Mouse (Mus musculus) brain, embryonic 14.5 days (tissue): ENCODE data around the gene Smim23.

Experiments
- CTCF ChIP-seq: fragments of 200-500 bp; IDR thresholded peaks from 2 replicates; pipeline ENCODE4 v1.5.1; 2012; ENCODE audit warnings: inconsistent platforms, mild to moderate bottlenecking, moderate library complexity, borderline replicate concordance; ENCODE audit not compliant: insufficient read depth, insufficient read length; ENCODE audit errors: extremely low read depth
- POLR2A ChIP-seq: fragments of 200-500 bp; IDR thresholded peaks from 2 replicates; pipeline ENCODE4 v1.6.1; 2012; ENCODE audit warnings: mild to moderate bottlenecking, inconsistent platforms, borderline replicate concordance; ENCODE audit not compliant: poor library complexity, insufficient read depth, insufficient read length, severe bottlenecking; ENCODE audit errors: extremely low read depth

DNA sequence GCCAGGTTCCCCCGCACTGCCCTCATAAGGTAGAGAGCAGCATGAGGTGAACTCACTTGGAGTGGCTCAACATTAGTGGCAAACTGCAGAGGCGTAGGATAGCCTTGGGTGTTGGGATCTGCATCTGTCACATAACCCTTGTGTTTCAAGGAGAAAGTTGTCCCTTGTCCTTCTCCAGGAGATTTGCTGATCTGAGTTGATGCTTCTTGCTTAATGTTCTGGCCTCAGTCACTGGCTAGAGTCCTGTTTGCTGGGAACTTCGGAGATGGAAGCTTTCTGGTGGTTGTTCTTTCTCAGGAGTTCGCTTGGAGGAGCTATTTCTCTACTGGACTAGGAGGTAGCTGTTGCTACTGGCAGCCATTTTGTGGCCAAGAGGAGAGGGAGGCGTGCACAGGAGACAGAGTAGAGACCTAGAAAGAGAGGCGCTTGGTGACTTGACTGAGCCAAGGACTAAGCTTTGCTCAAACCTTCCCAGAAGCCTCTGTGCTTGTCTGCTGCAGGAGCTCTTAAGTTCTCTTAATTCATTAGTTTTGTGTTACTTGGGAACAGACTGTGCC is 38.7 kb downstream of the Smim23 start:
- no peak for TF ChIP-seq CTCF
- TF ChIP-seq POLR2A, result no peak
